14 mouse cellular contexts compared by ENCODE assay signal in genomic region chr19:6338171-6338570, GRCm38 (mm10).
"Had no signal": no experiment of that assay in that cellular context is flagged by ENCODE, and none has a peak within 500 bp of the region (broad histone marks: within the 10 kb centered on the region; RNA-seq: fewer than 3 reads in every experiment).

No protein-coding gene starts in this region.

- H3K4me2 ChIP-seq: liver, embryonic 12.5 days; liver, embryonic 15.5 days; lung, embryonic 15.5 days; midbrain, embryonic 12.5 days had no signal

- H3K27me3 ChIP-seq: liver, embryonic 12.5 days; liver, embryonic 15.5 days; lung, embryonic 15.5 days; megakaryocyte, embryonic 14.5 days; midbrain, embryonic 12.5 days had no signal

- H3K9me3 ChIP-seq: liver, embryonic 12.5 days; liver, embryonic 15.5 days; lung, embryonic 15.5 days; megakaryocyte, embryonic 14.5 days; midbrain, embryonic 12.5 days had no signal

- H3K27ac ChIP-seq: liver, embryonic 12.5 days; liver, embryonic 15.5 days; lung, embryonic 15.5 days; midbrain, embryonic 12.5 days had no signal

- ATAC-seq: liver, embryonic 12.5 days had no signal

- H3K9ac ChIP-seq: liver, embryonic 12.5 days; liver, embryonic 15.5 days; lung, embryonic 15.5 days had no signal

- H3K4me3 ChIP-seq: liver, embryonic 12.5 days; liver, embryonic 15.5 days; lung, embryonic 15.5 days; megakaryocyte, embryonic 14.5 days; midbrain, embryonic 12.5 days had no signal

- DNase-seq: kidney, adult 18-20 months; kidney, adult 9 months; kidney, postnatal 14 days; kidney, postnatal 4 days; liver; lung, adult 18-20 months; lung, postnatal 10 days; thymus, adult 18-20 months; thymus, postnatal 36 days had no signal
